Mouse (Mus musculus) heart, adult 9 months (tissue): ENCODE measurements around the gene Tmprss9.

Source experiments
- DNase-seq, 2 experiments: peaks; one replicate each; pipeline ENCODE4 v3.0.0; 2022; ENCODE audit warnings: low spot score in 2 of 2

The Tmprss9 gene

GRCm38 (mm10) chr10:80937646-80938045 is 66.0 kb downstream of the Tmprss9 start:
- DNase-seq: no peak

- no peak for DNase-seq
Measured at GRCm38 (mm10) chr10:80938831-80939550, 67.3 kb downstream of the Tmprss9 start.

- DNase-seq: peak; percentile 76 to 84
Measured at GRCm38 (mm10) chr10:80939671-80940070, 68.0 kb downstream of the Tmprss9 start.

- DNase-seq: peak; percentile 86 to 89
Measured at GRCm38 (mm10) chr10:80940320-80940987, 68.8 kb downstream of the Tmprss9 start.

GRCm38 (mm10) chr10:80940988-80941347 is 69.3 kb downstream of the Tmprss9 start:
- peak; percentile 67 to 76 for DNase-seq

- no peak for DNase-seq
Measured at GRCm38 (mm10) chr10:80942919-80943318, 71.3 kb downstream of the Tmprss9 start.

- DNase-seq: no peak
Measured at GRCm38 (mm10) chr10:80943701-80944100, 72.1 kb downstream of the Tmprss9 start.

- no peak for DNase-seq
Measured at GRCm38 (mm10) chr10:80944231-80944630, 72.6 kb downstream of the Tmprss9 start.

GRCm38 (mm10) chr10:80946684-80947437 is 75.2 kb downstream of the Tmprss9 start:
- DNase-seq: no peak

GRCm38 (mm10) chr10:80947802-80948201 is 76.2 kb downstream of the Tmprss9 start:
- no peak for DNase-seq

GRCm38 (mm10) chr10:80948570-80948969 is 76.9 kb downstream of the Tmprss9 start:
- peak in 1 of 2 experiments; percentile 53 for DNase-seq

- no peak for DNase-seq
Measured at GRCm38 (mm10) chr10:80949081-80949480, 77.4 kb downstream of the Tmprss9 start.
